ENCODE assay signal across 8 mouse cellular contexts in the genomic region with DNA sequence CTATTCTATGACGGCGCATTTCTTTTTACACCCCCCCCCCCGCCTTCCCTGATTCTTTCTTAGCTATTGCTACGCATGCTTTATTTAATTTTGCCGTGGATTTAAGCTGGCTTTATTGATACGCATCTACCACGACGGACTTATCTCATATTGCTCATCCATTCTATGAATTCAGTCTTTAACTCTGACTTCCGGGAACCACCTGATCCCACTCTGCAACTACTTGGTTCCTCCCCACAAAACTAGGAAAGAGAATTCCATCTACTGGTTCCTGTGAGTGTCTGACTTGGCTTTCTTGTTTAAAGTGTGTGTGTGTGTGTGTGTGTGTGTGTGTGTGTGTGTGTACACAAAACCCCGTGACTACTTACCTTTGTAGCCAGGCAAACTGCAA. TPM values are rescaled to one million over a fixed set of nuclear protein-coding genes. Genes with fewer than 3 reads are reported as not detected.
A peak's percentile ranks its signal among the peaks of the same experiment; 100 is the strongest.
DNase-seq lines count a peak whose midpoint lies in the region; ATAC-seq and TF ChIP-seq lines count a peak whose summit lies in the region.
"Had no signal": no experiment of that assay in that cellular context is flagged by ENCODE, and none has a peak within 500 bp of the region (broad histone marks: within the 10 kb centered on the region; RNA-seq: fewer than 3 reads in every experiment).

No protein-coding gene starts in this region.

- no peaks in the 10 kb centered on the region for H3K27me3 ChIP-seq in lung, embryonic 15.5 days
- no peaks in the 10 kb centered on the region for H3K27me3 ChIP-seq in forebrain, embryonic 13.5 days
- H3K27me3 ChIP-seq in limb, embryonic 12.5 days: no peaks in the 10 kb centered on the region
- H3K27me3 ChIP-seq in small intestine, adult 2 months (ENCODE audit: control insufficient read depth, insufficient read depth, low read length): no peaks in the 10 kb centered on the region
- H3K27me3 ChIP-seq: megakaryocyte, embryonic 14.5 days had no signal

- no peak for TF ChIP-seq POLR2A in small intestine, adult 2 months (IDR thresholded peaks at IDR 0.05; ENCODE audit: low read depth, low read length)

- peak overlapping the region; percentile 40; the same call in 1 of the 2 replicates for H3K9ac ChIP-seq in lung, embryonic 15.5 days
- peak overlapping the region; percentile 72 for H3K9ac ChIP-seq in forebrain, embryonic 13.5 days
- peak overlapping the region; percentile 63 for H3K9ac ChIP-seq in limb, embryonic 12.5 days (replicated peaks)

- no peak for DNase-seq in lung, postnatal 14 days
- DNase-seq in frontal cortex, postnatal 25 days (ENCODE audit: low spot score in 2 of 2): no peak
- DNase-seq in layer of hippocampus, adult 8-10 months (ENCODE audit: low spot score in 2 of 2): no peak

- TF ChIP-seq CTCF in small intestine, adult 2 months (IDR thresholded peaks at IDR 0.05; ENCODE audit: extremely low read depth, insufficient read length, insufficient replicate concordance, low read depth, low read length): no peak

- peak overlapping the region; percentile 52 for H3K4me3 ChIP-seq in lung, embryonic 15.5 days
- H3K4me3 ChIP-seq in forebrain, embryonic 13.5 days: peak overlapping the region; percentile 60
- H3K4me3 ChIP-seq in limb, embryonic 12.5 days (replicated peaks): peak overlapping the region; percentile 47
- peak overlapping the region; percentile 69 for H3K4me3 ChIP-seq in small intestine, adult 2 months (ENCODE audit: low read depth, low read length)

- H3K27ac ChIP-seq in lung, embryonic 15.5 days: no peak overlapping the region
- peak overlapping the region; percentile 68; the same call in 1 of the 2 replicates for H3K27ac ChIP-seq in forebrain, embryonic 13.5 days
- no peak overlapping the region for H3K27ac ChIP-seq in limb, embryonic 12.5 days
- H3K27ac ChIP-seq in small intestine, adult 2 months (ENCODE audit: insufficient read depth, low read depth, low read length): no peak overlapping the region

- H3K9me3 ChIP-seq in lung, embryonic 15.5 days: no peaks in the 10 kb centered on the region
- H3K9me3 ChIP-seq in forebrain, embryonic 13.5 days (replicated peaks): no peaks in the 10 kb centered on the region
- no peaks in the 10 kb centered on the region for H3K9me3 ChIP-seq in limb, embryonic 12.5 days
- H3K9me3 ChIP-seq: megakaryocyte, embryonic 14.5 days had no signal

- no peak for ATAC-seq in lung, embryonic 15.5 days (ENCODE audit: borderline replicate concordance, extremely low read depth, low FRiP score, low TSS enrichment)
- peak; percentile 56 for ATAC-seq in forebrain, embryonic 13.5 days
- no peak for ATAC-seq in limb, embryonic 12.5 days (ENCODE audit: insufficient number of reproducible peaks, insufficient read depth, low FRiP score, low TSS enrichment, low read depth)

- 12% methylated on average over 10 of the region's 10 CpGs for WGBS in lung, embryonic 15.5 days
- WGBS in forebrain, embryonic 13.5 days: under 1% methylated on average over 10 of the region's 10 CpGs
- 20% methylated on average over 10 of the region's 10 CpGs for WGBS in limb, embryonic 12.5 days
- WGBS in small intestine, adult 2 months: 15% methylated on average over 10 of the region's 10 CpGs

- peaks cover 13% of the 10 kb centered on the region for H3K4me1 ChIP-seq in lung, embryonic 15.5 days
- peaks cover 27% of the 10 kb centered on the region for H3K4me1 ChIP-seq in forebrain, embryonic 13.5 days
- H3K4me1 ChIP-seq in limb, embryonic 12.5 days (replicated peaks): peaks cover 20% of the 10 kb centered on the region
- peaks cover 14% of the 10 kb centered on the region for H3K4me1 ChIP-seq in small intestine, adult 2 months (ENCODE audit: control insufficient read depth, insufficient read depth, insufficient read length, low read length)

- H3K4me2 ChIP-seq in lung, embryonic 15.5 days: peak overlapping the region; percentile 90
- peak overlapping the region; percentile 90 for H3K4me2 ChIP-seq in forebrain, embryonic 13.5 days
- peak overlapping the region; percentile 77 for H3K4me2 ChIP-seq in limb, embryonic 12.5 days

- H3K36me3 ChIP-seq in lung, embryonic 15.5 days: peaks cover 26% of the 10 kb centered on the region
- peaks cover 31% of the 10 kb centered on the region for H3K36me3 ChIP-seq in forebrain, embryonic 13.5 days (ENCODE audit: poor library complexity, severe bottlenecking)
- peaks cover 39% of the 10 kb centered on the region for H3K36me3 ChIP-seq in limb, embryonic 12.5 days
- H3K36me3 ChIP-seq in small intestine, adult 2 months (ENCODE audit: control insufficient read depth, insufficient read depth, low read length): peaks cover 29% of the 10 kb centered on the region

RNA-seq across cellular contexts. Expression of a gene that starts 0.3 kb away (rescaled TPM):
- polyA plus RNA-seq in lung, embryonic 15.5 days (2015; fragmentation: Nextera tagmentation; extraction: Ambion mirVana): 1.8 TPM in 2 replicates
- 3.6 and 4.3 TPM in 2 replicates for polyA plus RNA-seq in forebrain, embryonic 13.5 days (2015; fragmentation: Nextera tagmentation; extraction: Ambion mirVana)
- 1.2 and 1.3 TPM in 2 replicates for polyA plus RNA-seq in limb, embryonic 12.5 days (2016; fragmentation: Nextera tagmentation; extraction: Ambion mirVana)
- 0.10 and 0.33 TPM in 2 replicates for polyA plus RNA-seq in small intestine, adult 2 months (2012; rRNA removed)
- 1 to 10 TPM; 3.1 to 3.9 (median 3.6) TPM for total RNA-seq in layer of hippocampus, adult 8-10 months (2022)

RNA-seq across cellular contexts. Expression of a gene that starts 34.5 kb away (rescaled TPM):
- polyA plus RNA-seq in lung, embryonic 15.5 days (2015; fragmentation: Nextera tagmentation; extraction: Ambion mirVana): 4.8 and 6.1 TPM in 2 replicates
- polyA plus RNA-seq in forebrain, embryonic 13.5 days (2015; fragmentation: Nextera tagmentation; extraction: Ambion mirVana): 9.2 and 11.0 TPM in 2 replicates
- polyA plus RNA-seq in limb, embryonic 12.5 days (2016; fragmentation: Nextera tagmentation; extraction: Ambion mirVana): 6.2 and 7.7 TPM in 2 replicates
- 0.38 and 0.68 TPM in 2 replicates for polyA plus RNA-seq in small intestine, adult 2 months (2012; rRNA removed)
- total RNA-seq in layer of hippocampus, adult 8-10 months (2022): 10 to 100 TPM; 76.7 to 97.3 (median 85.4) TPM

RNA-seq across cellular contexts. Expression of a gene that starts 48.2 kb away (rescaled TPM):
- polyA plus RNA-seq in lung, embryonic 15.5 days (2015; fragmentation: Nextera tagmentation; extraction: Ambion mirVana): 1.6 TPM in 2 replicates
- 0.84 and 0.99 TPM in 2 replicates for polyA plus RNA-seq in forebrain, embryonic 13.5 days (2015; fragmentation: Nextera tagmentation; extraction: Ambion mirVana)
- polyA plus RNA-seq in limb, embryonic 12.5 days (2016; fragmentation: Nextera tagmentation; extraction: Ambion mirVana): 0.83 and 0.98 TPM in 2 replicates
- polyA plus RNA-seq in small intestine, adult 2 months (2012; rRNA removed): 0.77 and 0.86 TPM in 2 replicates
- 1 to 10 TPM; 4.5 to 6.1 (median 5.1) TPM for total RNA-seq in layer of hippocampus, adult 8-10 months (2022)
